Mouse (Mus musculus) liver, adult 2 months (tissue): ENCODE measurements around the gene Tmem184b. TPM values are rescaled to one million over a fixed set of nuclear protein-coding genes. Genes with fewer than 3 reads are reported as not detected.

Source experiments
- DNase-seq: peaks from one replicate; pipeline ENCODE4 v3.0.0-alpha.2; 2011; ENCODE audit warnings: low read depth, low spot score; ENCODE audit errors: extremely low read depth
- H3K27ac ChIP-seq: fragments of 200-500 bp; replicated peaks from 2 replicates; pipeline ENCODE4 v1.5.1; 2012; ENCODE audit warnings: low read depth, mild to moderate bottlenecking, control low read depth, inconsistent platforms, low read length; ENCODE audit not compliant: insufficient read depth
- H3K27me3 ChIP-seq: fragments of 200-500 bp; 2 replicates; pipeline ENCODE4 v1.6.1; 2012; ENCODE audit warnings: mild to moderate bottlenecking, moderate library complexity, low read length, inconsistent platforms; ENCODE audit not compliant: control insufficient read depth, insufficient read depth
- H3K36me3 ChIP-seq: fragments of 200-500 bp; 2 replicates; pipeline ENCODE4 v1.6.1; 2012; ENCODE audit warnings: low read length, inconsistent platforms; ENCODE audit not compliant: control insufficient read depth, insufficient read depth
- H3K4me1 ChIP-seq: fragments of 200-500 bp; 2 replicates; pipeline ENCODE4 v1.6.1; 2011; ENCODE audit warnings: low read length; ENCODE audit not compliant: control insufficient read depth, insufficient read depth
- H3K4me3 ChIP-seq: fragments of 200-500 bp; 2 replicates; pipeline ENCODE4 v1.5.1; 2011; ENCODE audit warnings: low read depth, mild to moderate bottlenecking, control low read depth, low read length, moderate library complexity; ENCODE audit not compliant: insufficient read depth
- H3K79me2 ChIP-seq: fragments of 200-500 bp; 2 replicates; pipeline ENCODE4 v1.6.1; 2012; ENCODE audit warnings: inconsistent platforms, mild to moderate bottlenecking, low read length, moderate library complexity; ENCODE audit not compliant: control insufficient read depth, insufficient read depth
- H3K9ac ChIP-seq: fragments of 200-500 bp; 2 replicates; pipeline ENCODE4 v1.6.1; 2012; ENCODE audit warnings: low read depth, mild to moderate bottlenecking, control low read depth, inconsistent platforms, low read length
- CTCF ChIP-seq: fragments of 200-500 bp; IDR thresholded peaks from 2 replicates; pipeline ENCODE4 v1.5.1; 2011; ENCODE audit warnings: low read depth, low read length, control low read depth
- POLR2A ChIP-seq: fragments of 200-500 bp; IDR thresholded peaks from 2 replicates; pipeline ENCODE4 v1.6.1; 2011; ENCODE audit warnings: low read length, control low read depth; ENCODE audit not compliant: insufficient read depth; ENCODE audit errors: extremely low read depth
- WGBS: fragments of 180-500 bp; shearing (Covaris S2); methylation state at CpG from one replicate; pipeline ENCODE4 v1.1.7; 2018; 5-methylcytosine and 5-hydroxymethylcytosine counted together
- polyA plus RNA-seq: library from polyadenylated mRNA; depleted of rRNA; stranded (reverse); fragments of >200 nt; gene quantifications from 2 replicates; pipeline ENCODE4 v1.2.3, GENCODE M21; 2012
- total RNA-seq: library from RNA; depleted of rRNA; stranded (reverse); fragments of >200 nt; gene quantifications from 2 replicates; pipeline ENCODE4 v1.2.3, GENCODE M21; 2014

The Tmem184b gene
- total and polyA plus RNA-seq, 2 experiments, result 6.0 to 48.7 TPM

- no peaks in the 10 kb centered on the region for H3K27me3 ChIP-seq
- no peaks in the 10 kb centered on the region; the same call in 1 of the 2 replicates for H3K79me2 ChIP-seq
- peaks cover 22% of the 10 kb centered on the region for H3K4me1 ChIP-seq
- no peak overlapping the region; the same call in 1 of the 2 replicates for H3K27ac ChIP-seq
- DNase-seq, result no peak
- peak overlapping the region; percentile 18 for H3K9ac ChIP-seq
- no peak overlapping the region for H3K4me3 ChIP-seq
- TF ChIP-seq POLR2A, result no peak
- no peak for TF ChIP-seq CTCF
- WGBS, result 83% methylated on average over 8 of the region's 8 CpGs
- no peaks in the 10 kb centered on the region for H3K36me3 ChIP-seq
Observed at GRCm38 (mm10) chr15:79438816-79439215, 35.4 kb upstream of the Tmem184b start.

- Histone ChIP-seq H3K79me2 (no peaks in the 10 kb centered on the region; the same call in 1 of the 2 replicates), H3K4me1 (peaks cover 22% of the 10 kb centered on the region), H3K9ac (no peak overlapping the region), H3K4me3 (no peak overlapping the region), H3K36me3 (no peaks in the 10 kb centered on the region), H3K27ac (peak overlapping the region; percentile 19), H3K27me3 (no peaks in the 10 kb centered on the region)
- TF ChIP-seq POLR2A (no peak), CTCF (no peak)
- no peak for DNase-seq
- 86% methylated on average over 6 of the region's 6 CpGs for WGBS
Observed at GRCm38 (mm10) chr15:79438209-79438810, 34.9 kb upstream of the Tmem184b start.

- Histone ChIP-seq H3K27me3 (no peaks in the 10 kb centered on the region), H3K4me3 (no peak overlapping the region), H3K9ac (no peak overlapping the region), H3K79me2 (no peaks in the 10 kb centered on the region; the same call in 1 of the 2 replicates), H3K27ac (peak overlapping the region; percentile 19), H3K36me3 (no peaks in the 10 kb centered on the region), H3K4me1 (peaks cover 22% of the 10 kb centered on the region)
- no peak for DNase-seq
- TF ChIP-seq POLR2A (no peak), CTCF (no peak)
- 78% methylated on average over 12 of the region's 12 CpGs for WGBS
Observed at GRCm38 (mm10) chr15:79437541-79438208, 34.3 kb upstream of the Tmem184b start.

- Histone ChIP-seq H3K9ac (peak overlapping the region; percentile 8; the same call in 1 of the 2 replicates), H3K27ac (peak overlapping the region; percentile 32), H3K27me3 (no peaks in the 10 kb centered on the region), H3K4me3 (no peak overlapping the region), H3K79me2 (no peaks in the 10 kb centered on the region; the same call in 1 of the 2 replicates), H3K4me1 (peaks cover 22% of the 10 kb centered on the region), H3K36me3 (no peaks in the 10 kb centered on the region)
- DNase-seq, result peak; percentile 37
- TF ChIP-seq POLR2A (no peak), CTCF (no peak)
- WGBS, result 77% methylated on average over 7 of the region's 7 CpGs
Observed at GRCm38 (mm10) chr15:79436481-79436921, 33.1 kb upstream of the Tmem184b start.

- peak overlapping the region; percentile 8; the same call in 1 of the 2 replicates for H3K27ac ChIP-seq
- WGBS, result 14% methylated on average over 7 of the region's 7 CpGs
- no peaks in the 10 kb centered on the region for H3K27me3 ChIP-seq
- TF ChIP-seq POLR2A, result no peak
- no peak for TF ChIP-seq CTCF
- DNase-seq, result peak; percentile 55
- no peak overlapping the region for H3K4me3 ChIP-seq
- H3K79me2 ChIP-seq, result no peaks in the 10 kb centered on the region
- H3K4me1 ChIP-seq, result peaks cover 17% of the 10 kb centered on the region
- H3K36me3 ChIP-seq, result no peaks in the 10 kb centered on the region
- no peak overlapping the region for H3K9ac ChIP-seq
Observed at GRCm38 (mm10) chr15:79435191-79435671, 31.9 kb upstream of the Tmem184b start.

GRCm38 (mm10) chr15:79432892-79433291 is 29.5 kb upstream of the Tmem184b start:
- TF ChIP-seq CTCF, result no peak
- no peak for TF ChIP-seq POLR2A
- Histone ChIP-seq H3K36me3 (peaks cover 7% of the 10 kb centered on the region; the same call in 1 of the 2 replicates), H3K4me3 (no peak overlapping the region), H3K9ac (peak overlapping the region; percentile 23; the same call in 1 of the 2 replicates), H3K27ac (peak overlapping the region; percentile 50), H3K4me1 (peaks cover 10% of the 10 kb centered on the region), H3K79me2 (no peaks in the 10 kb centered on the region; the same call in 1 of the 2 replicates), H3K27me3 (no peaks in the 10 kb centered on the region)
- DNase-seq, result no peak
- WGBS, result 65% methylated on average over 21 of the region's 21 CpGs
